Mouse (Mus musculus) limb, embryonic 14.5 days (tissue): ENCODE results near the gene Thbd. TPM values are rescaled to one million over a fixed set of nuclear protein-coding genes. Genes with fewer than 3 reads are reported as not detected.

Source experiments
- ATAC-seq: fragments of 200-750 bp; cut with Nextera tagmentation; 2 replicates; pipeline ENCODE4 v1.8.0; 2017; ENCODE audit warnings: low read depth, moderate number of reproducible peaks, moderate TSS enrichment; ENCODE audit not compliant: low FRiP score
- DNase-seq: peaks from one replicate; pipeline ENCODE4 v3.0.0-alpha.2; 2015; ENCODE audit warnings: low spot score
- H3K27ac ChIP-seq: fragments of 300-500 bp; sonication (generic); replicated peaks from 2 replicates; pipeline ENCODE4 v1.5.1; 2014; ENCODE audit warnings: low read depth, mild to moderate bottlenecking, low read length, moderate library complexity, mixed read lengths
- H3K27me3 ChIP-seq: fragments of 300-500 bp; sonication (generic); 2 replicates; pipeline ENCODE4 v1.6.1; 2014; ENCODE audit warnings: low read length, mixed read lengths; ENCODE audit not compliant: control insufficient read depth, insufficient read depth
- H3K36me3 ChIP-seq: fragments of 300-500 bp; sonication (generic); 2 replicates; pipeline ENCODE4 v1.6.1; 2014; ENCODE audit warnings: mild to moderate bottlenecking, low read length, moderate library complexity, mixed read lengths; ENCODE audit not compliant: control insufficient read depth, insufficient read depth
- H3K4me1 ChIP-seq: fragments of 300-500 bp; sonication (generic); 2 replicates; pipeline ENCODE4 v1.6.1; 2014; ENCODE audit warnings: antibody characterized with exemption, low read length, mixed read lengths; ENCODE audit not compliant: control insufficient read depth, insufficient read depth
- H3K4me2 ChIP-seq: fragments of 300-500 bp; sonication (generic); replicated peaks from 2 replicates; pipeline ENCODE4 v1.6.1; 2014; ENCODE audit warnings: low read depth, mild to moderate bottlenecking, low read length, moderate library complexity; ENCODE audit not compliant: severe bottlenecking
- H3K4me3 ChIP-seq: fragments of 300-500 bp; sonication (generic); replicated peaks from 2 replicates; pipeline ENCODE4 v1.5.1; 2014; ENCODE audit warnings: low read length
- H3K9ac ChIP-seq: fragments of 300-500 bp; sonication (generic); 2 replicates; pipeline ENCODE4 v1.6.1; 2014; ENCODE audit warnings: mild to moderate bottlenecking, low read depth, low read length, moderate library complexity; ENCODE audit not compliant: severe bottlenecking
- H3K9me3 ChIP-seq: fragments of 300-500 bp; sonication (generic); 2 replicates; pipeline ENCODE4 v1.6.1; 2016; ENCODE audit warnings: low read length; ENCODE audit not compliant: control insufficient read depth
- POLR2A ChIP-seq: fragments of 200-500 bp; IDR thresholded peaks from 2 replicates; pipeline ENCODE4 v1.8.0; 2012; ENCODE audit warnings: inconsistent platforms, mild to moderate bottlenecking, moderate library complexity, borderline replicate concordance; ENCODE audit not compliant: insufficient read depth, insufficient read length; ENCODE audit errors: extremely low read depth
- whole genome bisulfite sequencing: fragments of 180-500 bp; shearing (Covaris S2); extraction: QIAGEN DNeasy Blood & Tissue Kit; methylation state at CpG from one replicate; pipeline ENCODE4 v1.1.7; 2014; 5-methylcytosine and 5-hydroxymethylcytosine counted together
- polyA plus RNA-seq, 2 experiments: library from polyadenylated mRNA; depleted of rRNA in 1 of 2; stranded (reverse) in 1 of 2; unstranded in 1 of 2; fragments of >200 nt; fragmentation: Nextera tagmentation in 1 of 2; extraction: Ambion mirVana in 1 of 2; gene quantifications; 2 replicates each; pipeline versions ENCODE4 v1.2.1 to v1.2.3; 2012 to 2014

Gene Thbd
- polyA plus RNA-seq, 2 experiments: 15.1 to 20.2 TPM

- H3K27ac ChIP-seq: no peak overlapping the region
- no peak overlapping the region for H3K4me3 ChIP-seq
- no peak for TF ChIP-seq POLR2A
- H3K36me3 ChIP-seq: no peaks in the 10 kb centered on the region
- H3K9me3 ChIP-seq: no peaks in the 10 kb centered on the region
- WGBS: 78% methylated on average over 6 of the region's 6 CpGs
- no peaks in the 10 kb centered on the region for H3K27me3 ChIP-seq
- no peaks in the 10 kb centered on the region for H3K4me1 ChIP-seq
- no peak for ATAC-seq
- no peak overlapping the region for H3K4me2 ChIP-seq
- H3K9ac ChIP-seq: no peak overlapping the region
- DNase-seq: no peak
Measured at GRCm38 (mm10) chr2:148387652-148388581, 20.1 kb downstream of the Thbd start.

DNA sequence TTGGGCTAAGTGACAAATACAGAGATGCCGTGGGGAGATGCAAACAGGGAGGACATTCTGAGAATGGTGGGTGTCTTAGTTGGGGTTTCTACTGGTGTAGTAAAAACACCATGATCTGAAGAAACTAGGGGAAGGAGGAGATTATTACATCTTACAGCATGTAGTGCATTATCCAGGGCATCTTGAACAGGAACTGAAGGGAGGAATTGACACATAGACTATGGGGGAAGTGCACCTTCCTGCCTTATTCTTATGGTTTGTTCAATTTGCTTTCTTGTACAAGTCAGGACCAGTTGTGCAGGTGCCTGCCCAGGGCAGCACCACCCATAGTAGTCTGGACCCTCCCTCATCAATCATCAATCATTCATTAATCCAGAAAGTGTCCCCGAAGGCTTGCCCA lies 21.1 kb downstream of the Thbd start:
- no peaks in the 10 kb centered on the region for H3K36me3 ChIP-seq
- no peak for TF ChIP-seq POLR2A
- H3K9me3 ChIP-seq: no peaks in the 10 kb centered on the region
- no peak for DNase-seq
- H3K27ac ChIP-seq: no peak overlapping the region
- no peaks in the 10 kb centered on the region for H3K4me1 ChIP-seq
- no peak overlapping the region for H3K4me3 ChIP-seq
- H3K9ac ChIP-seq: no peak overlapping the region
- WGBS: 84% methylated on average over 2 of the region's 2 CpGs
- H3K4me2 ChIP-seq: no peak overlapping the region
- ATAC-seq: no peak
- no peaks in the 10 kb centered on the region for H3K27me3 ChIP-seq

- no peak overlapping the region for H3K9ac ChIP-seq
- 33% methylated on average over 3 of the region's 3 CpGs for WGBS
- no peaks in the 10 kb centered on the region for H3K27me3 ChIP-seq
- no peaks in the 10 kb centered on the region for H3K4me1 ChIP-seq
- TF ChIP-seq POLR2A: no peak
- H3K27ac ChIP-seq: no peak overlapping the region
- DNase-seq (no peak), ATAC-seq (no peak)
- no peaks in the 10 kb centered on the region for H3K36me3 ChIP-seq
- no peak overlapping the region for H3K4me3 ChIP-seq
- no peaks in the 10 kb centered on the region for H3K9me3 ChIP-seq
- H3K4me2 ChIP-seq: no peak overlapping the region
Measured at GRCm38 (mm10) chr2:148386476-148386875, 21.5 kb downstream of the Thbd start.

DNA sequence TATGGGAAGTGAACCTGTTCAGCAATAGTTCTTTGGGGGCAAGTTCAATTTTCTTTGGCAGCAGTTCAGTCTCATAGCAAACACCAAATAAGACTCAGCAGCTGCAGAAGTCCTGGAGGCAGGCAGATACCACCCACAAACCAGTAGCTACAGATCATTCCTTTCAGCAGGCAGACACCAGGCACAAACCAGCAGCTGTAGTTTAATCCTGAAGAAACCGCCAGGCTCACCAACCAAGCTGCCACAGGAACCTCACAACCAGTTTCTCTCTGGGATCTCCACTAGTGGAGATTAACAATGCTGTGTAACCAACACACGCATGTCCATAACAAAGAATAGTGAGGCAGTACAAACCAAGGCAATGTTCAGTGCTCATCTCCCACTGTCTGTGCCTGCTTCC lies 26.9 kb downstream of the Thbd start:
- H3K4me2 ChIP-seq: no peak overlapping the region
- H3K4me1 ChIP-seq: no peaks in the 10 kb centered on the region
- H3K9ac ChIP-seq: no peak overlapping the region
- no peaks in the 10 kb centered on the region for H3K36me3 ChIP-seq
- no peaks in the 10 kb centered on the region for H3K9me3 ChIP-seq
- ATAC-seq (no peak), DNase-seq (no peak)
- no peak for TF ChIP-seq POLR2A
- 84% methylated on average over 2 of the region's 2 CpGs for WGBS
- no peaks in the 10 kb centered on the region for H3K27me3 ChIP-seq
- no peak overlapping the region for H3K27ac ChIP-seq
- H3K4me3 ChIP-seq: no peak overlapping the region

DNA sequence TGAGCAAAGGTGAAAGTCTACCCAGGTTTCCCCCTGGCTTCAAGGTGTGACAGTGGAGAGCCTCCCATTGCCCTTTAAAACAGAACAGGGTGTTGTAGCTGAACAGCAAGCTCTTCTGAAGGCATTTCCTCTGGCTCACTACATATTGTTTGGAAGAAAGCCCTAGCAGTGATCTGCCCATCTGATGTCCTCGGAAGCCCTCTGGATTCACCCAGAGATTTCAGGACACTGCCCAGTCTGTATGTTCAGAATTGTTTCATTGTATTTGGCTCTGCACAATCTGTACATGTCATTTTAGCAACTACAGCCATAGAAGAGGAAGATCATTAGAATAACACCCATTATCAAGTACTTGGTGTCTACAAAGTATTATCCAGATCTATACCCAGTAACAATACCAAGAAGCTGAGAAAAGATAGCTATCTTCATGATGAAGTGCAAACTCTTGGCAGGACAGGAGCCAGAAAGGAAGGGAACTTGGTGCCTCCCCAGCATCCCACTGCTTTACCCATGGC lies 28.0 kb downstream of the Thbd start:
- Histone ChIP-seq H3K27me3 (no peaks in the 10 kb centered on the region), H3K27ac (no peak overlapping the region), H3K4me3 (no peak overlapping the region), H3K9ac (no peak overlapping the region), H3K36me3 (no peaks in the 10 kb centered on the region), H3K4me2 (no peak overlapping the region), H3K9me3 (no peaks in the 10 kb centered on the region), H3K4me1 (no peaks in the 10 kb centered on the region)
- ATAC-seq: no peak
- DNase-seq: no peak
- TF ChIP-seq POLR2A: no peak
- 94% methylated on average over 1 of the region's 1 CpGs for WGBS
